Mouse (Mus musculus): ENCODE measurements around the gene Smpdl3b. TPM values are rescaled to one million over a fixed set of nuclear protein-coding genes. Genes with fewer than 3 reads are reported as not detected.
"Not testable (repeated sequence)": the region's sequence is repeated elsewhere in the genome, so short reads cannot be mapped to it uniquely, and the experiment has no call there.

Gene Smpdl3b
- polyA plus RNA-seq, 1 experiment from 2014 or later = 11.9 TPM

GRCm38 (mm10) chr4:132774905-132775304 lies 17.9 kb upstream of the Smpdl3b start:
- WGBS = 85% methylated on average over 3 of the region's 3 CpGs
- H3K9ac ChIP-seq = no peak overlapping the region
- no peaks in the 10 kb centered on the region for H3K9me3 ChIP-seq (replicated peaks)
- no peak overlapping the region for H3K4me3 ChIP-seq (replicated peaks)
- H3K4me1 ChIP-seq = no peaks in the 10 kb centered on the region
- H3K4me2 ChIP-seq = no peak overlapping the region
- peaks cover 99% of the 10 kb centered on the region for H3K36me3 ChIP-seq
- no peak for ATAC-seq (replicated peaks; ENCODE audit: low FRiP score)
- H3K27ac ChIP-seq = no peak overlapping the region
- H3K27me3 ChIP-seq = no peaks in the 10 kb centered on the region

- no peak overlapping the region for H3K4me2 ChIP-seq
- WGBS = 89% methylated on average over 9 of the region's 9 CpGs
- H3K36me3 ChIP-seq = peaks cover 68% of the 10 kb centered on the region
- peaks cover 9% of the 10 kb centered on the region for H3K4me1 ChIP-seq
- no peak overlapping the region for H3K9ac ChIP-seq
- H3K9me3 ChIP-seq (replicated peaks) = no peaks in the 10 kb centered on the region
- no peaks in the 10 kb centered on the region for H3K27me3 ChIP-seq
- no peak overlapping the region for H3K4me3 ChIP-seq (replicated peaks)
- no peak overlapping the region for H3K27ac ChIP-seq
- no peak for ATAC-seq (replicated peaks; ENCODE audit: low FRiP score)
Measured at GRCm38 (mm10) chr4:132771776-132772175, 14.7 kb upstream of the Smpdl3b start.

DNA sequence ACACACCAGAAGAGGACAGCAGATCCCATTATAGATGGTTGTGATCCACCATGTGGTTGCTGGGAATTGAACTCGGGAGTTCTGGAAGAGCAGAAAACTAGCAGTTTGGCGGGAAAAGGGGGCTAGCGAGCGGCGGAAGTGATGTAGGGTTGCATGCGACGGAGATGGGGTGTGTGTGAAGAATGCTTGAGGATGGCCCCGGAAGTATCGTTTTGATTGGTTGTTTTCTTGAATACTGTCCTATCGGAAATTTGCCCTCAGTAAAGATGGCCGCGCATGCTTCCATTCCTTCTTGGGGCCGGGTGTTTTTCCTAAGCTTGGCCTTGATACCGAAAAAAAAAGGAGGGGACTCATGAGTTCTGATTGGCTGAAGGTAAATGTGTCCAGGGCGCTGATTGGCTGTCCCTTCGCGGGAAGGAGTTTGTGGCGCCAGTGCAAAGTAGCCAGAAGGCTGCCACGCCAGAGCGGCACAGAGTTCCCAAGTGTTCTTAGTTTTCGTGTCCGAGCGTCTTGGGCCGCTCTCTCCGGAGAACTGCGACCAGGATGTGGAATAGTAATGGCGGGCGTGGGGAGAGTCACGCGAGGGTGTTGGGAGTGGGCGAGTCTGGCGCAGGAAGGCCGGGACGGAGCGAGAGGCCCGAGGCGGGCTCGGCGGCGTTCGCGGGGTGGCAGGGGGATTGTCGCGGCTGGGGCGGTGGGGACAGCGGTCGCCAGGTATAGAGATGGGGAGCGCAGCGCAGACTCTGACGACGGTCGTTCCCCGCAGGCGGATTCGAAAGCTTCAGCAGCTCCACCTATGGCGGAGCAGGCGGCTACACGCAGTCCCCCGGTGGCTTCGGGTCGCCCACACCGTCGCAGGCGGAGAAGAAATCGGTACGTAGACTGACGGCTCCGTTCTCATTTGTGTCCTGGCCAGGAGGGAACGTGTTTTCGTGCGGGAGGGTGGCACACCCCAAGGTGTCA lies 11.1 kb upstream of the Smpdl3b start, which contains the start of gene Rpa2:
TSS of gene Rpa2 (plus strand) at position 419 of the 963 bp plus-strand sequence.
- under 1% methylated on average over 71 of the region's 71 CpGs for WGBS
- H3K4me2 ChIP-seq = peak within 1 kb of the TSS; percentile 76
- H3K27me3 ChIP-seq = no peaks in the 10 kb centered on the region
- H3K9me3 ChIP-seq (replicated peaks) = no peaks in the 10 kb centered on the region
- H3K36me3 ChIP-seq = peaks cover 33% of the 10 kb centered on the region
- peak within 1 kb of the TSS; percentile 69 for H3K27ac ChIP-seq
- peaks cover 9% of the 10 kb centered on the region for H3K4me1 ChIP-seq
- peak within 1 kb of the TSS; percentile 71 for H3K4me3 ChIP-seq (replicated peaks)
- peak; percentile 95 for ATAC-seq (replicated peaks; ENCODE audit: low FRiP score)
- H3K9ac ChIP-seq = peak within 1 kb of the TSS; percentile 73

- not testable (repeated sequence) for H3K4me1 ChIP-seq; ATAC-seq (replicated peaks; ENCODE audit: low FRiP score); H3K9me3 ChIP-seq (replicated peaks); H3K4me3 ChIP-seq (replicated peaks); H3K36me3 ChIP-seq; H3K27ac ChIP-seq; H3K9ac ChIP-seq; H3K4me2 ChIP-seq; H3K27me3 ChIP-seq
- WGBS = 87% methylated on average over 3 of the region's 3 CpGs
Measured at GRCm38 (mm10) chr4:132763125-132763524, 6.1 kb upstream of the Smpdl3b start.

GRCm38 (mm10) chr4:132762602-132763001 lies 5.5 kb upstream of the Smpdl3b start:
- H3K9me3 ChIP-seq (replicated peaks) = no peaks in the 10 kb centered on the region
- H3K27me3 ChIP-seq = peaks cover 4% of the 10 kb centered on the region
- 64% methylated on average over 6 of the region's 6 CpGs for WGBS
- H3K9ac ChIP-seq = no peak overlapping the region
- no peak overlapping the region for H3K4me2 ChIP-seq
- H3K4me3 ChIP-seq (replicated peaks) = no peak overlapping the region
- H3K4me1 ChIP-seq = peaks cover 3% of the 10 kb centered on the region; the same call in 1 of the 2 replicates
- ATAC-seq (replicated peaks; ENCODE audit: low FRiP score) = no peak
- no peak overlapping the region for H3K27ac ChIP-seq
- H3K36me3 ChIP-seq = no peaks in the 10 kb centered on the region

DNA sequence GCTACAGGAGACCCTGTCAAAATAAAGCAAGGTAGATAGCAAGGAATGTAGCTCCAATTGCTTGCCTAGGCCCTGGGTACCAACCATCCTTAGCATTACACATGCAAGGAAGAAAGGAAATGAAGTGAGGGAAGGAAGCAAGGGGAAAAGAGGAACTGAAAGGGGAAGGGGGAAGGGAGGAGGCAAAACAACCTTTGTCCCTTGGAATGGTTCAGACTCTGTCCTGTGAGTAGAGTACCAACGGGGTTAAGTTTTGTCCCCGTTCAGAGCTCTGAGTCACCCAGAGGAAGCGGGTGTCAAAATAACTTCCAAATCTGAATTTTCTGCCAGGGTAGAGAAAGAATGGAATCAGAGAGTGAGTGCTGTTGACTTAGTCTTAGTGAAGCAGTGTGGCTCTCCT lies 3.2 kb upstream of the Smpdl3b start:
- Histone ChIP-seq H3K4me2 (no peak overlapping the region), H3K27ac (no peak overlapping the region), H3K4me3 (replicated peaks) (no peak overlapping the region), H3K27me3 (peaks cover 14% of the 10 kb centered on the region), H3K36me3 (no peaks in the 10 kb centered on the region), H3K9ac (no peak overlapping the region), H3K9me3 (replicated peaks) (no peaks in the 10 kb centered on the region), H3K4me1 (peaks cover 17% of the 10 kb centered on the region)
- WGBS = 56% methylated on average over 3 of the region's 3 CpGs
- ATAC-seq (replicated peaks; ENCODE audit: low FRiP score) = no peak

GRCm38 (mm10) chr4:132757633-132758351 lies 740 bp upstream of the Smpdl3b start:
- no peak for ATAC-seq (replicated peaks; ENCODE audit: low FRiP score)
- H3K36me3 ChIP-seq = no peaks in the 10 kb centered on the region
- H3K27ac ChIP-seq = 0 out of 2 replicates have a peak overlapping the region, but pooled peaks have one; percentile 27
- WGBS = 51% methylated on average over 7 of the region's 7 CpGs
- peaks cover 14% of the 10 kb centered on the region for H3K27me3 ChIP-seq
- peak overlapping the region; percentile 94 for H3K4me2 ChIP-seq
- H3K4me1 ChIP-seq = peaks cover 17% of the 10 kb centered on the region
- H3K4me3 ChIP-seq (replicated peaks) = no peak overlapping the region
- H3K9me3 ChIP-seq (replicated peaks) = no peaks in the 10 kb centered on the region
- no peak overlapping the region for H3K9ac ChIP-seq

DNA sequence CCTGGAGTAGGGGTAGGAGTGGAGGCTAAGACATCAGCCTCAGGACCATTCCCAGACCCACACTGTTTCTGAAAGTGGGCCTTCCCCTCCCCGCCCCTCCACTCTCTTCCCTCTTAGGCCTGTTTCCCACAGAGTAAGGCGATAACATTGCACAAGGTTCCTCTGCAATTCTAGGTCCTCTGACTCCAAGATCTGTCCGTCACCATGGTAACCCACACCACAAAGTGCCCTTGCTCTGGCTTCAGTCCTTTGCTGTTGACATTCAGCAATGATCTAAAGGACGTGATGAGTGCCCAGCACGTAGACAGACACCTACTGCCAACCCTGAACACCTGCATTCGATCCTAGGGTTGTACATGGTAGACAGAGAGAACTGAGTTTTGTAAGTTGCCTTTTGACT lies 4.1 kb downstream of the Smpdl3b start:
- no peaks in the 10 kb centered on the region for H3K36me3 ChIP-seq
- WGBS = 76% methylated on average over 6 of the region's 6 CpGs
- H3K4me3 ChIP-seq (replicated peaks) = no peak overlapping the region
- no peak overlapping the region for H3K9ac ChIP-seq
- H3K27me3 ChIP-seq = peaks cover 12% of the 10 kb centered on the region
- peaks cover 15% of the 10 kb centered on the region for H3K4me1 ChIP-seq
- no peak overlapping the region for H3K27ac ChIP-seq
- no peaks in the 10 kb centered on the region for H3K9me3 ChIP-seq (replicated peaks)
- no peak overlapping the region for H3K4me2 ChIP-seq
- no peak for ATAC-seq (replicated peaks; ENCODE audit: low FRiP score)

DNA sequence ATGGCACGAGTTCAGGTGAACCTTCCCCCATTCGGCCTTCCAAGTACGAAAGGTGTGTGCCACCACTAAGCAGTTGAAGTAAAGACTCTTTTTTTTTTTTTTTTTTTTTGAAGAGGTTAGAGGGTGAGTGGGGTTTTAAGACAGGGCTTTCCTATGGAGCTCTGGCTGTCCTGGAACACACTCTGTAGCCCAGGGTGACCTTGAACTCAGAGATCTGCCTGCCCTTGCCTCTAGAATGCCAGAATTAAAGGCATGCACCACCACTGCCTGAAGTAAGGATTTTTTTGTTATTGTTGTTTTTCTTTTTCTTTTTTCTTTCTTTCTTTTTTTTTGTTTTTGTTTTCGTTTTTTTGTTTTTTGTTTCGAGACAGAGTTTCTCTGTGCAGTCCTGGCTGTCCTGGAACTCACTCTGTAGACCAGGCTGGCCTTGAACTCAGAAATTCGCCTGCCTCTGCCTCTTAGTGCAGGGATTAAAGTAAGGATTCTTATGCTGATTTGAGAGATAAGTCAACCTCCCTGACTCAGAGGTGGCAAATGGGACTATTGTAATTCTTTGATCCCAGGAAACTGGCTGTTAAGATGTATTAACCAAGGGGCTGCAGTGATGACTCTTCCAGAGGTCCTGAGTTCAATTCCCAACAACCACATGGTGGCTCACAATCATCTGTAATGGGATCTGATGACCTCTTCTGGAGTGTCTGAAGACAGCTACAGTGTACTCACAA lies 7.6 kb downstream of the Smpdl3b start:
- no peaks in the 10 kb centered on the region for H3K9me3 ChIP-seq (replicated peaks)
- peaks cover 6% of the 10 kb centered on the region; the same call in 1 of the 2 replicates for H3K4me1 ChIP-seq
- H3K4me3 ChIP-seq (replicated peaks) = no peak overlapping the region
- H3K4me2 ChIP-seq = no peak overlapping the region
- H3K9ac ChIP-seq = no peak overlapping the region
- ATAC-seq (replicated peaks; ENCODE audit: low FRiP score) = no peak
- no peaks in the 10 kb centered on the region for H3K27me3 ChIP-seq
- no peaks in the 10 kb centered on the region for H3K36me3 ChIP-seq
- no peak overlapping the region for H3K27ac ChIP-seq
- whole genome bisulfite sequencing = 84% methylated on average over 6 of the region's 6 CpGs

DNA sequence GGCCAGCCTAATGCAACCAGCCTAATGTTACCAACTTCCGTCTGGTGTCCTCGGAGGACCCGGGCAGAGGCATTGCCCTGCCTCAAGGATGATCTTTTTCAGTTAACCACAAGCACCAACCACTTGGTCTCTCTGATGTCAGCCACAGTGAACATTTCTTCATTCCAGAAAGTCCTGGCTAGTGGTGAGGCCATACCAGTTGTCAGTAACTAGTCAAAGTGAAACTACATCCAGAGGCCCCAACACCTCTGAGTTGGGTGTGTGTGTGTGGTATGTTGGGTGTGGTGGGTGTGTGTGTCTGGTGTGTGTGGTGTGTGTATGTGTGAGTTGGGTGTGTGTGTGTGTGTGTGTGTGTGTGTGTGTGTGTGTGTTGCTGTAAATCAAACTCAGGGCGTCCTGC lies 8.3 kb downstream of the Smpdl3b start:
- Histone ChIP-seq H3K9me3 (replicated peaks) (no peaks in the 10 kb centered on the region), H3K36me3 (no peaks in the 10 kb centered on the region), H3K4me1 (peaks cover 9% of the 10 kb centered on the region; the same call in 1 of the 2 replicates), H3K4me3 (replicated peaks) (no peak overlapping the region), H3K27ac (no peak overlapping the region), H3K4me2 (no peak overlapping the region), H3K27me3 (no peaks in the 10 kb centered on the region), H3K9ac (no peak overlapping the region)
- WGBS = 94% methylated on average over 4 of the region's 4 CpGs
- ATAC-seq (replicated peaks; ENCODE audit: low FRiP score) = no peak

- Histone ChIP-seq H3K27me3 (no peaks in the 10 kb centered on the region), H3K4me2 (peak overlapping the region; percentile 33), H3K9me3 (replicated peaks) (no peaks in the 10 kb centered on the region), H3K9ac (no peak overlapping the region), H3K4me1 (peaks cover 9% of the 10 kb centered on the region; the same call in 1 of the 2 replicates), H3K27ac (peak overlapping the region; percentile 58), H3K4me3 (replicated peaks) (peak overlapping the region; percentile 19; the same call in 1 of the 2 replicates), H3K36me3 (no peaks in the 10 kb centered on the region)
- ATAC-seq (replicated peaks; ENCODE audit: low FRiP score) = no peak
- 55% methylated on average over 9 of the region's 9 CpGs for WGBS
Measured at GRCm38 (mm10) chr4:132747664-132748259, 9.3 kb downstream of the Smpdl3b start.
